Mouse (Mus musculus) adrenal gland, adult 2 months (tissue): ENCODE measurements at regions not wholly inside any gene's neighbourhood (a gene's known extent, or its start where the extent isn't known, plus 50 kb on each side); places are given as distances from the start of the nearest gene placed in this dataset.

Source experiments
- DNase-seq: peaks from one replicate; pipeline ENCODE4 v3.0.0; 2021

- no peak for DNase-seq
Measured at GRCm38 (mm10) chr11:19595107-19595506, 329.1 kb upstream of the Spred2 start.

GRCm38 (mm10) chr11:19596336-19596735, 327.8 kb upstream of the Spred2 start:
- DNase-seq, result no peak

DNA sequence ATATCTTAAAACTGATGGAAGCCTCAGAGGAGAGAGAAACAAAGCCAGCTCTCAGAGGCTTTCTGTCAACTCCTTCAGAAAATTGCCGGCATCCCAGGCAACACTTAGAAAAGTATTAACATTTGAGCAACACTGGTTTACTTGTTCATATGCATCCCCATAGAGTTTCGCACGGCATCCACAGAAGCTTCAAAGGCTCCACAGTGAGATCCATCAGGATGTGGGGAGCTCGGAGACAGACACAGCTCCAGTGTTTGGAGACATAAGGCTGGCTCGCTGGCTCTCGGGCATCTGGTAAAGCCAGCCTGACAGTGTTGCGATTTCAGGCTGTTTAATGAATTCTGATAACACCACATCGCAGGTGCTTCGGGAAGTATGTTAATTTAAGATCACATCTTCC, 324.7 kb upstream of the Spred2 start:
- no peak for DNase-seq

GRCm38 (mm10) chr11:19601216-19601938, 322.8 kb upstream of the Spred2 start:
- DNase-seq, result peak; percentile 27

DNA sequence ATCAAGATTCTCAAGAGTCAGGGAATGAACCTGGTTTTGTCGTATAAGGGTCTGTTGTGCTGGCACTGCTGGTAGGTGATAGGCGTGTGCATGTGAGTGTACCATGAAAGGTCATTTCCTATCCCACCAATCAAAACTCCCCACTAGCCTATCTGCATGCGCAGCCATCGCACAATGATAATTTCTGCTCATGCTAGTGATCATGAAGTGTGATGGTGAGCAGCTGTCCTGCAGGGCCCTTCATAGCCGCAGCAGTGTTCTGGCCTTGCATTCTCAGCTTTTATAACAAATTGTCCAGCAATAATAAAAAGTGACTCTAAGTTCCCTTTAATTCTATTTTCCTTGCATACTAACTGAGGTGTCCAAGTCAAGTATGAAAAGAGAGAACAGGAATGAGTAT, 321.7 kb upstream of the Spred2 start:
- no peak for DNase-seq

DNA sequence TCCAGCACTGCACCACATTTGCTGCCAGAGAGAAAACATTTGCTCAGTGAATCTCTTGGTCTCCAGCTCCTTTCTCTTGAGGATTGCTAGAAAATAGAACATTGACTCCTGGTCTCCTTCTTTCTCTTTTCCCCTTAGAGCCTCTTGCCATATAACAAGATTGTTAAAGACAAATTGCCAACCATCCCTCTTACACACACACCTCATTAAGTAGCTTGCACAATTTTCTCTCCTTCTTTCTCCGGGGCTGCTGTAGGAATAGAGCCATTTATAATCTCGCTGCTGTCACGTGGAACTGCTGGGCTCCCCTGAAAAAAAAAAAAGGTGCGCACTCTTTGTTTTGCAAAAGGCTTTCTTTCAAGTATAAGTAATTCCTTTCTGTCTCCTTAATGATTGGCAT, 318.6 kb upstream of the Spred2 start:
- DNase-seq, result no peak

DNA sequence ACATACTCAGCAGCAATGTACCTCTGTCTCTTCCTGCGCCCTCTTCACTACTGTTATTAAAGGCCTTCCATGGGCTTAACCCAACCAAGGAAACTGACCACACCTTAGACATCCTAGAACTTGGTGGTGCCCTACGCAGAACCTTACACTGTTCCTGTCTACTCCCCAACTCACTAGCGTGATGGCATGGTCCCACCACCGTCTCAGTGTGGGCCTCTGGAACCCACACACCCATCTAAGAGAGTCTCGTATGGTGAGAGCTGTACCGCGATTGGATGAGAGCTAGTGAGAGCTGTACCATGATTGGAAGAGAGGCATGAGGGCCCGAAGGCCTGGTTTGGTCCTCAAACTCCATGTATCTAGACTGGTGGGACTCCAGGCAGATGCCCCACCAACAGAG, 317.2 kb upstream of the Spred2 start:
- DNase-seq, result no peak

DNA sequence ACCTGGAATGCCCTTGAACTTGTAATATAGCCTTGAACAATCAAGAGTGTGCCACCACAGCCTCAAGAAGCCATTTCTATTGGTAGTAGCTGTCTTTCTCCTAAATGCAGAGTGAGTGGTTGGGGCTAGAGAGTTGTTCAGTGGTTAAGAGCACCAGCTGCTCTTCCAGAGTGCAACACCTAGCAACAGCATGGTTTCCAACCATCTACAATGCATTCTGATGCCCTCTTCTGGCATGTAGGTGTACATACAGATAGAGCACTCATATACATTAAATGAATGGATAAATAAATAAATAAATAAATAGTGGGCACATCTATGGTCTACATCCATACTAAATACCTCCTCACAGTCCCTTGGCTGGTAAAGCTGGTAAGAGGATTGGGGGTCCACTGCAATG, 316.2 kb upstream of the Spred2 start:
- no peak for DNase-seq

DNA sequence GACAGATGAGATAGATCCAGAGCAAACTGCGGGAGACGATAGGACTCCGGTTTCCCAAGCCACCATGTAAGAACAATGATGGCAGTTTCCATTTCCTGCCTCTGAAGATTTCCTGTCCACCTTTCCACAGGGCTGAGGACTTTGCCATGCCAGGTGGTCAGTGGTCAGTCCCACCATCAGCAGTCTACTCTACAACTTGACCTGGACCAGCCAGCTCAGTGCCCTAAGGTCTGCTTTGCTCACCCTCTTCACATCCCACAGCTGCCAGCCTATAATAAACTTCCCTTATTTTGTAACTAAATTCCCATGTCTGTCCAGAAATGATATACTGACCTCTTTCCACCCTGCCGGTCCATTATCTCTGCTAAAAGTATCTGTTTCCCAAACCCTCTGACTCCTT, 315.7 kb upstream of the Spred2 start:
- no peak for DNase-seq

DNA sequence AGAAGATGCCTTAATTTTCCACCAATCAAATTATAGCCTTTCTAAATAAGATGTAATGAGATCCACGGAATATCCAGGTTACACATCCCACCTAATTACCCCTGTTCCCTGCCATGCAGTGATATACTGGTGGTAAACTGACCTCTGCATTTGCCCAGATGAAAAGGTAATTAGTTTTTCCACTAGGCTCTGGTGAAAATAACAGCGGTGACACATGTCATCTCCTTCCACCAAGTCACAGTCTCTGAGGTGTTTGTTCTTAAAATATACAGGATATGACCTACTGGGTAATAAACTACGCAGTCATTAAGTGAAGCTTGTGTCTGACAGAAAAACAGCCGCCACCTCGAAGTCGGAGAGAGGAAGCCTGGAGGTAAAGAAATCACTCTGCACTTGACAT, 313.6 kb upstream of the Spred2 start:
- no peak for DNase-seq

GRCm38 (mm10) chr11:19611217-19611616, 313.0 kb upstream of the Spred2 start:
- DNase-seq, result no peak

GRCm38 (mm10) chr11:19616520-19616919, 307.7 kb upstream of the Spred2 start:
- peak; percentile 10 for DNase-seq

DNA sequence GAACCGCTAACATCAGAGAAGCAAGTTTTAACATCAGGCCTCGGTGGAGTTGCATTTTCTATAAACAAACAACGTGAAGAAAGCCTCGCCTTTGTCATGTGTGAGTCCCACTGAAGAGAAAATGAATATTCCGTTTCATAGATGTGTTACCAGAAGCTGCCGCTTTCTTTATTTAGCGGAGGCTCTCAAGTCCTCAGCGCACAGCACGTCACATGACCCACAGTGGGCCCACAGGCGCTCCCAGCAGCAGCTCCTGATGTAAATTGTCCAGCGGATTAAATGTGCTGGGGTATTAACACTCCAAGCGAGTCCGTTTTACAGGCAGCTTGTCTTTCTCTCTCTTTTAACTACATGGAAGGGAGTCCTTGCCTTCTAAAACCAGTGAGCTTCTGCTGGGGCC, 304.7 kb upstream of the Spred2 start:
- DNase-seq, result no peak

DNA sequence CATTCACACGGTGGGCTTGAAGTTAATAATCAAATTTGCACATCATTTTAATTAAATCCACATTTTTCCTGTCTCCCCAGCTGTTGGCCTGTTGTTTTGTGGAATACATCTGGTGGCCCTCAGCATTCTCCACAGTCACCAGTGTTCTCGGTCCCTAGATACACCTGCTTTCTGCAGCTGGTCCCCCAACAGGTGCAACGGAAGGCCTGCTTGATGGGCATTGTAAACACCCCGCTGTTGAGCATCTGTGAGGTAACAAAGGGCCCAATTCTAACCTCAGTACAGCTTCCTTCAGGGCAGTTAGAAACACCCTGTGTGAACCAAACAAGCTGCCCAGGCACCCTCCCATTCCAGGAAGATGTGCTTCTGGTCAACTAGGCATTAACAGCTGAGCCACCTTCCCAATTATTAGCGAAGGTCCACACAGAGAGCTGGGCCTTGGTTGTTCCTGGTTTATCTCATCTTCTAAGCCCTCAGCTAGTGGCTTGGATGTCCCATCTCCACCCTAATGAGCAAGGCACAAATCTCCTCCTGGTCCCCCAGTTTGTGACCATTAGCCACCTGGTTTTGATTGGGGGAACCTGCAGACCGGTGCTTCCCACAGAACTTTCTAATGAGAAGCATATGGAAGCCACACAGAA, 293.0 kb upstream of the Spred2 start:
- no peak for DNase-seq

GRCm38 (mm10) chr11:19632477-19632876, 291.7 kb upstream of the Spred2 start:
- no peak for DNase-seq

- DNase-seq, result no peak
Measured at GRCm38 (mm10) chr11:19633621-19634020, 290.6 kb upstream of the Spred2 start.

DNA sequence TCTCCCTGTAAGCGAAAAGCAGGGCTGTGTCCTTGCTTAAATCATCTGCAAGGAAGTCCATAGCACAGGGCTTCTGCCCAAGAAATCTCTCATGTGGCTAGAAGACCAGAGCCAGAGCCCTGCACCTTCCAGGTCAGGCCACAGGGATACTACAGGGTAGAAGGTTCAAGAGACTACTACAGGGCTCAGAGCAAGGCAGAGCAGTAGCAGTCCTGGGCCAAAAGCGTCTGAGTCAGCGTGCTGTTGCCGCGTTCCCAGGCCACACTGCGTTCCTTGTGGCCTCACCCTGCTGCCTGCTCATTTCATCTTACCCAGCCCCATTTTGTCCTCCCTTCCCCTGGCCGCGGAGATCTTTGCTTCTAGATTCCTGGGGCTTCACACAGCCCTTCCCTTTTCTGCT, 283.0 kb upstream of the Spred2 start:
- DNase-seq, result peak; percentile 36

- no peak for DNase-seq
Measured at GRCm38 (mm10) chr11:19644116-19644795, 279.9 kb upstream of the Spred2 start.

DNA sequence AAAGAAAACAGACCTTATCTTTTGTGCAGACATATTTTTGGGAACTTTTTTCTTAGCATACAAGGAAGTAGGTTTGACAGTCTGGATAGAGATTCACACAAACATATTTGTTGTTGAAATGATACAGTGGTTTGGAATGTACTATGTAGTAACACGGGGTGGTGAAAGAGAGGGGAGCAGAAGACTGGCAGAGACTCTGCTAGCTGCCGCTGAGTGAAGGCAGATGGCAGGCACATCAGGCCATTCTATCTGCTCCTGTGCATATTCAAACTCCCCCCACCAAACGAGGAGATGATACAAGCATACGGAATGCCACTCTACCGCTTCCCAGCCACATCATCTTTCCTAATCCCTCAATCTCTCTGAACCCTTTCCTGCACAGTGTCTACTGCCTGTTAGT, 279.1 kb upstream of the Spred2 start:
- DNase-seq, result no peak

DNA sequence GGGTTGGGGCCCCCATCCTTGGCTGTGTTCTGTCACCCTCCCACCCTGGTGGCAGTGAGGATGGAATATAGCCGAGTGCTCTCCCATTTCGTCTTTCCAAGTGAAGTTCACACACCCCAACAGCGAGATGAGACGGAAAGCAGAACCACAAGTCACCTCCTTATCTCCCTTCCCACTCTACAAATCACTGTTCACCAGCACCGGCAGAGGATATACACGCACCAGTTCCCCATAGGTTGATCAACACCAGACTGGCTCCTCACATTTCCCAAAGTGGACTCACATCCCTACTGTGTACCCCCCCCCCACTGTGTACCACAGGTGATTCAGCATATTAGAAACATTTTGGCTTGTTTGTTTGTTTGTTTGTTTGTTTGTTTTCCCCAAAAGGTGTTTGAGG, 272.7 kb upstream of the Spred2 start:
- DNase-seq, result no peak

GRCm38 (mm10) chr11:19651929-19652328, 272.2 kb upstream of the Spred2 start:
- DNase-seq, result no peak

- no peak for DNase-seq
Measured at GRCm38 (mm10) chr11:19659511-19659910, 264.7 kb upstream of the Spred2 start.

DNA sequence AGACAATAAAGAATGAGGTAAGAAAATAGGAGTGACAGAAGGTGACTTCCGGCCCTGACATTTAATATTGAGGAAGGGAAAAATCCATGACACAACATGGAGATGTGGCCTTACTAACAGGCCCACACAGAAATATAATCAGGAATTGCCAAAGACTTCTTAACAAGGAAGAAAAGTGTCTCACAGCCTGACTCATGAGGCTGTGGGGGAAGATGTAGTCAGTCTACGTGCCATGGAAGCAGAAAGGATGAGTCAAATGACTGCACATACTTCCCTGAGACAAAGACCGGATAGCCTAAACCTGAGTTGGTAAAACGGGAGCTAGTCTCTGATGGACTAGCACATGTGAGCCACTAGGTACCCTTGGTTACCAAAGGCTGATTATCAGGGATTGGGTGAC, 257.4 kb upstream of the Spred2 start:
- peak; percentile 18 for DNase-seq
